Mouse (Mus musculus) testis, adult 2 months (tissue): ENCODE data around the gene Slc18b1.

Experiments
- CTCF ChIP-seq: fragments of 200-500 bp; IDR thresholded peaks from 2 replicates; pipeline ENCODE4 v1.5.1; 2012; ENCODE audit warnings: low read depth, mild to moderate bottlenecking, inconsistent platforms, low read length, moderate library complexity; ENCODE audit not compliant: control insufficient read depth, insufficient read depth, insufficient replicate concordance
- POLR2A ChIP-seq: fragments of 200-500 bp; IDR thresholded peaks from 2 replicates; pipeline ENCODE4 v1.6.1; 2012; ENCODE audit warnings: low read depth, mild to moderate bottlenecking, inconsistent platforms, low read length, moderate library complexity; ENCODE audit not compliant: control insufficient read depth

- TF ChIP-seq CTCF, result no peak
- TF ChIP-seq POLR2A, result no peak
Observed at GRCm38 (mm10) chr10:23754166-23754565, 42.6 kb upstream of the Slc18b1 start.
